Mouse (Mus musculus) left cerebral cortex, postnatal 36 days (tissue): Measurements from ENCODE around the gene Mthfsl. TPM values are rescaled to one million over a fixed set of nuclear protein-coding genes. Genes with fewer than 3 reads are reported as not detected.
"Not testable (repeated sequence)": the region's sequence is repeated elsewhere in the genome, so short reads cannot be mapped to it uniquely, and the experiment has no call there.

Experiments used
- DNase-seq, 2 experiments: peaks; one replicate each; pipeline ENCODE4 v3.0.0; 2021 to 2022; ENCODE audit warnings: low spot score in 2 of 2, mixed read lengths in 1 of 2
- intact Hi-C: fragments of 180-260 bp; cut with DNase I; formaldehyde crosslinking; loops from one replicate; pipeline ENCODE4 v1.15.1; 2025
- total RNA-seq, 2 experiments: library from RNA; stranded (reverse); gene quantifications; 2 replicates each; pipeline ENCODE4 v1.2.3; 2021

The Mthfsl gene
- total RNA-seq, 2 experiments from 2014 or later, result 29.7 to 31.6 TPM

DNA sequence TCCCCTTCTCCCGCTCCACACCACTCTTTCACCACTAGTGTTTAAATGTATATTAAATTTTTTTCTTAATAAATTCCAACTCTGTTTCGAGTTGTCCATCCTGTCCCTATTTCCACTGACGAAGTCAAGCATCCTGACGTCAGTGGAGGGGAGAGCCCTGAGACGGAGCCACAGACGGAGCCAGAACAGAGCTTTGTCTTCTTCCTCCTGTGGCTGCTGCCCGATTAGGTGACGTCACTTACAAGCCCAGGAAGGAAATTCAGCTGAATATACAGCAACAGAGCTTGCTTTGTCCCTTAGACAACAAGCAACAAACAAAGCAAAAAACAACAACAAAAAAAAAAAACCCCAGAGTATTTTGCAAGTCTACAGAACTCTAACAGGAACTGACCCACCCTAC lies 14.9 kb downstream of the Mthfsl start:
- intact Hi-C loops, result loop anchor here (5.0 kb wide), 1 partner anchor 522 kb away; no protein-coding TSS in a partner anchor
- not testable (repeated sequence) for DNase-seq

DNA sequence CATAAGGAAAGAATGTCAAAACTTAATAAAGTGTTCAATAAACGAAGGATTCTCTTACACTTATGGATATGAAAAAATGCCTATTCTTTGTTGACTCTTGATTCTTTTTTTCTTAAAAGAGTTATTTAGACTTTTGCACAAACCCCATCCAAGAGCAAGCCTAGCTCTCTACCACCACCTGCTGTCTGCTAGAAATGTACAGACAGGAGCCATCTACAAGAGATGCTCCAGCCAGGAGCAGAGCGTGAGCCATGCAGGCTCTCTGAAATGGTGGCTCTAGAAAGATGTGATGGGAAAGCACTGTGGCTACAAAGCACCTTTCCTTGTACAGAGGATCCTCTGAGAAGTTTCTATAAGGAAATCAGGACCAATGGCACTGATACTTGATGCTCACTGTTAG lies 21.4 kb downstream of the Mthfsl start:
- intact Hi-C loops, DNase-seq: not testable (repeated sequence)

DNA sequence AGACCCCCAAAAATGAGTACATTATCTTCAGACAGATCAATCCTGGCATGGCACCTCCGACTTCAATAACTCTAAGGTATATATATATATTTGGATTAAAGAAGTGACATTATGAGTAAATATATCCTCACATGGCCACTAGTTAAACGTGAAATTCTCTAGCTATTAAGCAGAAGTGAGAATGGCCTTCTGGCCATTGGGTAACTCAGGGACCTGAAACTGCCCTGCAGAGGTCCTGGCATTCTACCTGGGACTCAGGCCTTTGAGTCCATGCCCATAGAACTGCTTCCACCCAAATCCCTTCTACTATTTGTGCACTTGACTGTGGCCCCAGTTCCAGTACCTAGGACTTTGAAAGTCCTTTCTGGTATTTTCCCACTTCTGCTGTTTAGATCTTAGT lies 28.8 kb downstream of the Mthfsl start:
- DNase-seq, intact Hi-C loops: not testable (repeated sequence)

DNA sequence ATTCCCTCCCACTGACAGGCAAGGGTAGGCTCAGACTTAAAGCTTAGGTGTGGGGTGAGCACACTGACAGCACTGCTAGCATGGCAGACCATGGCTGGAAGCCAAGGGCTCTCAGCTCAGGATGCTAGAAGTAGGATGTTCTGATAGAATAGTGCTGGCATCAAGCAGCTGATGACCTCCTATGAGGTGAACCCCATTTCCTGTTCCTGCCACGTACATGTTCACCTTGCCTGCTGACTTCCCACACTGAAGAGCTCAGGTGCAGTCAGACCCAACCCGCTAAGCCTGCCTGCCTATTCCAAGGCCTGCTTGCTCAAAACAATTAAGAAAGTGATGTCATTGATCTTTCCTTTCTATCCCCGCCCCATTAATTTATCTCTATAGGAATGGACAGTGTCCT lies 30.6 kb downstream of the Mthfsl start:
- intact Hi-C loops, DNase-seq: not testable (repeated sequence)

DNA sequence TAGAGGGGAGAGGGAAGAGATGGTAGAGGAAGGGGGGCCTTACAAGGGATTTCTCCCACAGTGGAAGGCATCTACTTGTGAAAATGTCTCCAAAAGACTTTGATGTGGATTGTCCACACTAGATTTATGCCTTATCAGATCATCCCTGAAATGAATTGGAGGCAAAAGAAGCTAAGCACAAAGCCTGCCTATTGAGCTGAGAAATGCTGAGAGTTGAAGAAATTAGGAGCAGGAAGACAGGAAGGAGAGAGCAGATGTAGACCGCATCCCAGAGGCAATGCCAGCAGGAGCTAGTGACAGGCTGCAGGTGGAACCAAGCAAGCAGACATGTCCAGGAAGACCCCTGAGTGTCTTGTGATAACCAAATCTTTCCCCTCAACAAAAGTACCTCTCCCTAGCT lies 33.4 kb downstream of the Mthfsl start:
- intact Hi-C loops, DNase-seq: not testable (repeated sequence)

DNA sequence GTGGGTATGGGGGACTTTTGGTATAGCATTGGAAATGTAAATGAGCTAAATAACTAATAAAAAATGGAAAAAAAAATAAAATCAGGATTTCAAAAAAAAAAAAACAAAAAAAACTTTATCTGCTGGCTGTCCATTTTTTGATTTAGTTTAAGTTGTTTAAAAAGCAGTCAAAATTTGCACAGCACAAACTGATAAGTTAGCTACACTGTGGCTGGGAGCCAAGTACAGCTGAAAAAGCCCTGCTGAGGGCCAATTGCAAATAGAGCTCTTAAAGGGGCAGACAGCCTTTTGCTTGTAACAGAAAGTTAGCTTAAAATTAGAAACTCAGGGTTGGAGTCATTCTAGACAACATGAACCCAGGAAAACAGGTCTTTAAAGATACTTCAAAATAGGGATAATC lies 61.8 kb downstream of the Mthfsl start:
- intact Hi-C loops, result not testable (repeated sequence)

DNA sequence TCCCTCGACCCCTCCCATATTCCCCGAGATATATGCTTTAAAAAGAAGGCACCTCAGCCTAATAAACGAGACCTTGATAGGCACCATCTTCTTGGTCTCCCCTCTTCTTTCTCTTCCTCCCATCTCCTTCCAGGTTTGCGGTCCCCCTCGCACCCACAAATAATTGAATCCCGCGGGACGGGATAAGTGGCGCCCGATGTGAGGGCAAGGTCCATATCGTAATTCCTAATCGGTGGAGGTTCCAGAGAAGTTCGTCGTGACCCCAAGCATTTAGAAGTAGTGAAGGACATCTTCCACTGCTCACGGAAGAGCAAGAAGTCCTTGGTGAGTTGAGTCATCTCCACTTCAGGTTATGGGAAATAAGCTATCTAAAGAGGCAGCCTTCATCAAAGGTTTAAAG lies 69.4 kb downstream of the Mthfsl start:
- intact Hi-C loops, DNase-seq: not testable (repeated sequence)

More for the DNA sequence above, 61.8 kb downstream of the Mthfsl start:
- DNase-seq, result not testable (repeated sequence)

Other genes starting within 250 kb of the Mthfsl start
- 10 to 100 TPM; 58.2 to 67.8 TPM for gene Syncrip, start 237.7 kb downstream of the Mthfsl start, total RNA-seq
- 10 to 100 TPM; 22.4 to 23.8 TPM for gene Zfp949, start 172.3 kb downstream of the Mthfsl start, total RNA-seq
- 1 to 10 TPM; 1.2 to 1.5 TPM for gene Trim43a, start 139.4 kb downstream of the Mthfsl start, total RNA-seq
- 1 to 10 TPM in 1 of 2 experiments, under 1 TPM in 1; 0.57 to 1.1 TPM for gene Bcl2a1d, start 11.6 kb upstream of the Mthfsl start, total RNA-seq
- gene Trim43c, start 118.9 kb upstream of the Mthfsl start, total RNA-seq, result under 1 TPM in 1 of 2 experiments, not detected in 1; 0.17 TPM
- gene Bcl2a1a, start 236.6 kb upstream of the Mthfsl start, total RNA-seq, result not detected